Mouse (Mus musculus) cerebellum, postnatal 10 days (tissue): ENCODE measurements at regions not wholly inside any gene's neighbourhood (a gene's known extent, or its start where the extent isn't known, plus 50 kb on each side); places are given as distances from the start of the nearest gene placed in this dataset.
A peak's percentile ranks its signal among the peaks of the same experiment; 100 is the strongest.

Experiments used
- DNase-seq, 2 experiments: peaks; one replicate each; pipeline ENCODE4 v3.0.0; 2021; ENCODE audit warnings: mixed read lengths in 2 of 2

DNA sequence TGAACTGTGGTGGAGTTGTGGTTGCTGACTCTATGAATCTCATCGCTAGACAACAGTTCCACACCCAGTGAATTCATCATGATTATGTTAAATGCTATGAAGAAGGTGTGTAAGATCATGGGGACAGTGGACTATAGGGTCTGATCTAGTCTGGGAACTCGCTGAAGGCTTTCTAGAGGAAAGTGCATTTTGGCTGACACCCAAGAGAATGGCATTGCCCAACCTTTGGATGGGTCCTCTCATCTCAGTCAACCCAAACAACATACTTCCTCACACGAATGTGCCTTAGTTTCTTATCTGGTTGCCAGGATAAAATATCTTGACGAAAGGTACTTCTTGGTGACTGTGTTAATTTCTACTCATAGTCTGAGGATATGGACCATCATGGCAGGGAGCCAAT lies 112.9 kb upstream of the Ado start:
- DNase-seq = no peak

GRCm38 (mm10) chr10:67658005-67658545 lies 109.3 kb upstream of the Ado start:
- DNase-seq = no peak

DNA sequence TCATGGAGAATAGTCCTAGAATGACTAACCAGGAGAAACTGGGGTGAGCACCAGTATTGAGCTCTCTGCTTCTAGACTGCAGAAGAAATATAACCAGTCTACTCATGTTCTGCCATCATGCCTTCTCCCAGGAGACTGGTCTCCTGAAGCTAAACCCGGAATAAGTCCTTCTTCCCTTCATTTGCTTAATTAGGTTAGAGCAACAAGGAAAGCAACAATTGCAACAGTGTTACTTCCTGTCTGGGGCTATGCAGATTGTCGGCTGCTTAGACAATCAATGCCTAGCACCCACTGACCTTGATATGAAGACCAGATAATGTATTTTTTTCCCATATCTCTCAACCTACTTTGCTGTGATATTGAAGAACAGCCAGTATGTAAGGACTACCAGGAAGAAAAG lies 108.5 kb upstream of the Ado start:
- DNase-seq = no peak

GRCm38 (mm10) chr10:67654518-67654917 lies 105.8 kb upstream of the Ado start:
- DNase-seq = peak; percentile 12 to 32

GRCm38 (mm10) chr10:67652300-67652699 lies 103.5 kb upstream of the Ado start:
- DNase-seq = no peak

- DNase-seq = no peak
Observed at GRCm38 (mm10) chr10:67651386-67651785, 102.6 kb upstream of the Ado start.

GRCm38 (mm10) chr10:67647777-67648727 lies 99.3 kb upstream of the Ado start:
- DNase-seq = peak in 1 of 2 experiments; percentile 11

- no peak for DNase-seq
Observed at GRCm38 (mm10) chr10:67646659-67647559, 98.2 kb upstream of the Ado start.

DNA sequence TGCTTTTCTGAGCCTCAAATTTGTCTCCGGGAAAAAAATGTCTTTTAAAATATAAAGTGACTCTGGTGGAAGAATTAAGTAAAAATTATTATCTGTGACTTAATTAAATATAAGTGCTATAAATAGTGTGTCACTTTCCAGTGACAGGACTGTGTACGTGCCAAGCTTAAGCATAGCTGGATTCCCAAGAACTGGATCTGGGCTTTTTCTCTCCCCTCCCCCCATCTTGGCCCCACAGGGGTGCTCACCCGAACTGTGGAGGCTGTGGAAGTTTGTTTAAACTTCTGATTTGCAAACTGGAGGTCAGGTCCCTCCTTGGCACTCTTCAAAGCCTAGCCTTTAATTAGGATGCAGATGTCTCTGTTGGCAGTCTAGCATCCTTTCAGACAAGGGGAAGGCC lies 97.1 kb upstream of the Ado start:
- DNase-seq = peak in 1 of 2 experiments; percentile 11

GRCm38 (mm10) chr10:67644280-67644679 lies 95.5 kb upstream of the Ado start:
- no peak for DNase-seq

GRCm38 (mm10) chr10:67643685-67644084 lies 94.9 kb upstream of the Ado start:
- DNase-seq = no peak

DNA sequence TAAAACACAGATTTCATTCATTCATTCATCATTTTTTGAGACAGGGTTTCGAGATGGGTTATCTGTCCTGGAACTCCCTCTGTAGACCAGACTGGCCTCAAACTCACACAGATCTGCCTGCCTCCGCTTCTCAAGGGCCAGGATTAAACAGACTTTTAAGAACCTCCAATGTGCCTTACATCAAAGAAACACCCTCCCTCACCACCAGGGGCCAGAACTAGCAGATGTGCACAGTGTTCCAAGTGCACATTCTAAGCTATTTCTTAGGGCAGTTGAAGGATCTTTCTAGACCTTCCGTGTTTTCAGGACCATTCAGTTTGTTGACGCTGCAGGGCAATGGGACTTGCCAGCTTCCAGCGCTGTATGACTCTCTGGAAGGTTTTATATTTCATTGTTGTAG lies 88.6 kb upstream of the Ado start:
- no peak for DNase-seq

GRCm38 (mm10) chr10:67636569-67636968 lies 87.8 kb upstream of the Ado start:
- no peak for DNase-seq

- DNase-seq = no peak
Observed at GRCm38 (mm10) chr10:67634795-67635194, 86.0 kb upstream of the Ado start.

- no peak for DNase-seq
Observed at GRCm38 (mm10) chr10:67633063-67633462, 84.3 kb upstream of the Ado start.

DNA sequence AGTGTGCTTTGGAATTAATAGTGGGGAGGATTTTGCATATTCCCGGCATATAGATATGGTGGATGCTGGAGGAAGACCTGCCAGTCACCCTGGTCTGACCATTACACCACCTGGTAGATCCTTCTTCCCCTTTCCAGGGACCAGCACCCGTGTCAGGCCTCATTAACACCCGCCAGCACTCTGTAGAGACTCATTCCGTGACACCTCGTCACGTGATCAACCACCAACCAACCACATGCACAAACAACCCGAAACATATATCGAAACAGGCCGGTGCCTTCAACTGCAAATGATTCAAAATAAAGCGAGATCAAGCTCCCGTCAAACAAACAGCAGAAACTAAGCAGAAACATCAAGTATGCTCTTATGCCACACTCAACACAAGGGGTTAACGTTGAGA lies 74.6 kb upstream of the Ado start:
- no peak for DNase-seq

DNA sequence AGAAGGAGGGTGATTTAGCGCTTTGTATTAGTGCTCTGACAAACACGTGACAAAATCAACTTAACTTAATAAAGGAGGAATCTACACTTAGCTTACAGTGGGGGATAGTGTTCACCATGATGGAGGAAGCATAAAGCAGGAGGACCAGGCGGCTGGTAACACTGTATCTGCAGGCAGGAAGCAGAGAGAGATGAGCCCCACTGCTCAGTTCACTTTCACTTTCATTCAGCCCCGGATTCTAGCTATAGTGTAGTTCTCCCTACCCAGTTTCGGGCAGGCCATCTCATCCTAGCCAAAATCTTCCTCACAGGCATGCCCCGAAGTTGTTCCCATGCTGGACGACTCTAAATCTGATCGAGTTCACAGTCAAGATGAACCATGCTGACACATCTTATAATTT lies 71.3 kb upstream of the Ado start:
- no peak for DNase-seq

GRCm38 (mm10) chr10:67618112-67618511 lies 69.4 kb upstream of the Ado start:
- DNase-seq = no peak

DNA sequence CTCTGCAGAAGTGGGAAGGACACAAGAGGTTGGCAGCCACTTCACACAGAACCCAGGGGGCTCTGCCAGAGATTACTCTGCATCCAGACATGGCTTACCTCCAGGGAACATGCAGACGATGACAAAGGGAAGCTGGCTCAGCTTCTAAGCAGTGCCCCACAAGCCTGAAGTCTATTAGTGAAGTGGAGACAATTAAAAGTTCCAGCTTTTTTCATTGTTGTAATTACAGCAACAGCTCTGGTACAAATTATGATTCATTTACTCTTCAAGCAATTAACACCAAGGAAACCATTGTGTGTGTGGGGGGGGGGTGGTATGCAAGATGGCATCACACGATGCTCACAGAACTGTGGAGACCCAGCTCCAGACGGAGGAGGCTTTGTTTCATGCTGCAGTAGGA lies 66.3 kb upstream of the Ado start:
- DNase-seq = no peak

- no peak for DNase-seq
Observed at GRCm38 (mm10) chr10:67610689-67611088, 61.9 kb upstream of the Ado start.

GRCm38 (mm10) chr10:67608033-67608432 lies 59.3 kb upstream of the Ado start:
- peak; percentile 9 to 19 for DNase-seq

- no peak for DNase-seq
Observed at GRCm38 (mm10) chr10:67607297-67608032, 58.7 kb upstream of the Ado start.

DNA sequence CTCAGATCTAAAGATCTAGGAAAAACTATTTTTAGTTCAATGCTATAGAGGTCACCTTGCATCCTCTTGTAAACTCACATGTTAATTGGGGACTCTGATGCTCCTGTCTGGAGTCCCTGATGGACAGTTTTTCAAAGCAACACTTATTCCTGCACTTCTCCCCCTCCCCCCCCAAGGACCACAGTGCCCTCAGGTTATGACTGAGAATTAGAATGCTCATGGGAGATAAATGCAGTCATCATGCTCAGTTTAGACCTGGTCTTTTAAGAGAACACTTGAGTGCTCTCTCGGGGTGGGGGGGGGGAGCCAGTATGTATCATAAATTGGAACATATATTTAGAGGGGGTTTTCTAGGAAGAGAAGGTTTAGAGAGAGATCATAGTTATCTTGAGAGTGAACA lies 58.0 kb upstream of the Ado start:
- DNase-seq = no peak
